Mouse (Mus musculus): Measurements from ENCODE around the gene Ferd3l. TPM values are rescaled to one million over a fixed set of nuclear protein-coding genes. Genes with fewer than 3 reads are reported as not detected.

Ferd3l gene
- total RNA-seq (2012; rRNA removed) = not detected in 2 replicates

- in situ Hi-C loops (cut with MboI; ENCODE audit: low sequenced_read_pairs in 2 of 2, unreplicated experiment in 2 of 2) = no loop called here
- TF ChIP-seq ZNF384 (IDR thresholded peaks at IDR 0.05; ENCODE audit: low read depth, low read length) (no peak), ZC3H11A (IDR thresholded peaks at IDR 0.05; ENCODE audit: borderline replicate concordance, low read depth, low read length) (no peak), HCFC1 (IDR thresholded peaks at IDR 0.05; ENCODE audit: borderline replicate concordance, insufficient read depth, low read length) (no peak), MAFK (IDR thresholded peaks at IDR 0.05; ENCODE audit: insufficient read depth, low read depth, low read length) (no peak), CHD2 (IDR thresholded peaks at IDR 0.05; ENCODE audit: low read depth, low read length) (no peak)
- Histone ChIP-seq H3K36me3 (ENCODE audit: control insufficient read depth, insufficient read depth, low read length, poor library complexity, severe bottlenecking) (no peaks in the 10 kb centered on the region), H3K4me3 (ENCODE audit: insufficient read depth in 1 of 2, low read depth in 1 of 2, low read length in 2 of 2, poor library complexity in 1 of 2, severe bottlenecking in 1 of 2) (peak within 1 kb of the TSS; percentile 25 to 46; a peak in 3 of 4 replicates), H3K9me3 (ENCODE audit: control insufficient read depth, insufficient read depth, low read depth, low read length) (no peaks in the 10 kb centered on the region), H3K9ac (ENCODE audit: insufficient read depth, low read depth, low read length, poor library complexity, severe bottlenecking) (no peak within 1 kb of the TSS), H3K4me1 (ENCODE audit: control insufficient read depth in 2 of 2, insufficient read depth in 2 of 2, low read length in 2 of 2, poor library complexity in 1 of 2) (no peaks in the 10 kb centered on the region), H3K27ac (ENCODE audit: insufficient read depth, low read depth, low read length, poor library complexity, severe bottlenecking) (no peak within 1 kb of the TSS)
- DNase-seq (ENCODE audit: low read depth, low spot score) = no peak
Observed at GRCm38 (mm10) chr12:33928331-33929192, at the start of gene Ferd3l. Gene Ferd3l (plus strand): TSS chr12:33928425.

- H3K27ac ChIP-seq (ENCODE audit: insufficient read depth, low read depth, low read length, poor library complexity, severe bottlenecking) = no peak overlapping the region
- no peaks in the 10 kb centered on the region for H3K9me3 ChIP-seq (ENCODE audit: control insufficient read depth, insufficient read depth, low read depth, low read length)
- no peak overlapping the region for H3K9ac ChIP-seq (ENCODE audit: insufficient read depth, low read depth, low read length, poor library complexity, severe bottlenecking)
- no peak for TF ChIP-seq HCFC1 (IDR thresholded peaks at IDR 0.05; ENCODE audit: borderline replicate concordance, insufficient read depth, low read length)
- no peak for TF ChIP-seq ZNF384 (IDR thresholded peaks at IDR 0.05; ENCODE audit: low read depth, low read length)
- no peak for TF ChIP-seq CHD2 (IDR thresholded peaks at IDR 0.05; ENCODE audit: low read depth, low read length)
- TF ChIP-seq ZC3H11A (IDR thresholded peaks at IDR 0.05; ENCODE audit: borderline replicate concordance, low read depth, low read length) = no peak
- TF ChIP-seq MAFK (IDR thresholded peaks at IDR 0.05; ENCODE audit: insufficient read depth, low read depth, low read length) = no peak
- H3K36me3 ChIP-seq (ENCODE audit: control insufficient read depth, insufficient read depth, low read length, poor library complexity, severe bottlenecking) = no peaks in the 10 kb centered on the region
- no peak for DNase-seq (ENCODE audit: low read depth, low spot score)
- in situ Hi-C loops (cut with MboI; ENCODE audit: low sequenced_read_pairs in 2 of 2, unreplicated experiment in 2 of 2) = no loop called here
- H3K4me3 ChIP-seq (ENCODE audit: insufficient read depth in 1 of 2, low read depth in 1 of 2, low read length in 2 of 2, poor library complexity in 1 of 2, severe bottlenecking in 1 of 2) = no peak overlapping the region
- H3K4me1 ChIP-seq (ENCODE audit: control insufficient read depth in 2 of 2, insufficient read depth in 2 of 2, low read length in 2 of 2, poor library complexity in 1 of 2) = no peaks in the 10 kb centered on the region
Observed at GRCm38 (mm10) chr12:33893956-33894355, 34.3 kb upstream of the Ferd3l start.

- no peak overlapping the region for H3K4me3 ChIP-seq (ENCODE audit: insufficient read depth in 1 of 2, low read depth in 1 of 2, low read length in 2 of 2, poor library complexity in 1 of 2, severe bottlenecking in 1 of 2)
- H3K4me1 ChIP-seq (ENCODE audit: control insufficient read depth in 2 of 2, insufficient read depth in 2 of 2, low read length in 2 of 2, poor library complexity in 1 of 2) = no peaks in the 10 kb centered on the region
- H3K36me3 ChIP-seq (ENCODE audit: control insufficient read depth, insufficient read depth, low read length, poor library complexity, severe bottlenecking) = no peaks in the 10 kb centered on the region
- no peak overlapping the region for H3K27ac ChIP-seq (ENCODE audit: insufficient read depth, low read depth, low read length, poor library complexity, severe bottlenecking)
- no peak for DNase-seq (ENCODE audit: low read depth, low spot score)
- H3K9me3 ChIP-seq (ENCODE audit: control insufficient read depth, insufficient read depth, low read depth, low read length) = no peaks in the 10 kb centered on the region
- in situ Hi-C loops (cut with MboI; ENCODE audit: low sequenced_read_pairs in 2 of 2, unreplicated experiment in 2 of 2) = no loop called here
- H3K9ac ChIP-seq (ENCODE audit: insufficient read depth, low read depth, low read length, poor library complexity, severe bottlenecking) = no peak overlapping the region
- TF ChIP-seq HCFC1 (IDR thresholded peaks at IDR 0.05; ENCODE audit: borderline replicate concordance, insufficient read depth, low read length) (no peak), ZC3H11A (IDR thresholded peaks at IDR 0.05; ENCODE audit: borderline replicate concordance, low read depth, low read length) (no peak), CHD2 (IDR thresholded peaks at IDR 0.05; ENCODE audit: low read depth, low read length) (no peak), ZNF384 (IDR thresholded peaks at IDR 0.05; ENCODE audit: low read depth, low read length) (no peak), MAFK (IDR thresholded peaks at IDR 0.05; ENCODE audit: insufficient read depth, low read depth, low read length) (no peak)
Observed at GRCm38 (mm10) chr12:33894621-33895020, 33.6 kb upstream of the Ferd3l start.

DNA sequence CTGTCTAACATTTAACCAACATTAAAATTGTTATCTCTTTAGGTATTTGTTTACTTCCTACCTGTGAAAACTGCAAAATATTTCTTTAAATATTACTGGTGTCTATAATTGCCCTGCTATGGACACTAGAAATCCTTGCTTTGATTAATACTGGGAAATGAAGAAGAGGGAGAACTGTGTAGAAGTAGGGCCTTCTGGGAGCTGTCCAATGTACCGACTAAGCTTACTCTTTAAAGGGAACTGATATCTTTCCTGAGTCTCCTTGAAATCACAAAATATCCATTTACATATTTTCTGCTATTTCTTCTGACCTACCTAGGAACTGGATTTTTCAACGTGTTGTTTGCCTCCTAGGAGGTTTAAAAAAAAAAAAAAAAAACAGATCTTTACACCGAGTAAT is 1.5 kb upstream of the Ferd3l start:
- no peaks in the 10 kb centered on the region for H3K4me1 ChIP-seq (ENCODE audit: control insufficient read depth in 2 of 2, insufficient read depth in 2 of 2, low read length in 2 of 2, poor library complexity in 1 of 2)
- DNase-seq (ENCODE audit: low read depth, low spot score) = peak; percentile 17
- no peaks in the 10 kb centered on the region for H3K9me3 ChIP-seq (ENCODE audit: control insufficient read depth, insufficient read depth, low read depth, low read length)
- TF ChIP-seq ZC3H11A (IDR thresholded peaks at IDR 0.05; ENCODE audit: borderline replicate concordance, low read depth, low read length) = no peak
- no peak for TF ChIP-seq CHD2 (IDR thresholded peaks at IDR 0.05; ENCODE audit: low read depth, low read length)
- TF ChIP-seq ZNF384 (IDR thresholded peaks at IDR 0.05; ENCODE audit: low read depth, low read length) = no peak
- TF ChIP-seq HCFC1 (IDR thresholded peaks at IDR 0.05; ENCODE audit: borderline replicate concordance, insufficient read depth, low read length) = no peak
- H3K9ac ChIP-seq (ENCODE audit: insufficient read depth, low read depth, low read length, poor library complexity, severe bottlenecking) = no peak overlapping the region
- in situ Hi-C loops (cut with MboI; ENCODE audit: low sequenced_read_pairs in 2 of 2, unreplicated experiment in 2 of 2) = no loop called here
- no peaks in the 10 kb centered on the region for H3K36me3 ChIP-seq (ENCODE audit: control insufficient read depth, insufficient read depth, low read length, poor library complexity, severe bottlenecking)
- no peak overlapping the region for H3K4me3 ChIP-seq (ENCODE audit: insufficient read depth in 1 of 2, low read depth in 1 of 2, low read length in 2 of 2, poor library complexity in 1 of 2, severe bottlenecking in 1 of 2)
- no peak overlapping the region for H3K27ac ChIP-seq (ENCODE audit: insufficient read depth, low read depth, low read length, poor library complexity, severe bottlenecking)

Measured in ES-E14 (cell line).